Comparison of ENCODE assay signal across 16 mouse cellular contexts in genomic region chr5:72335873-72336272, GRCm38 (mm10).
"Had no signal": no experiment of that assay in that cellular context is flagged by ENCODE, and none has a peak within 500 bp of the region (broad histone marks: within the 10 kb centered on the region; RNA-seq: fewer than 3 reads in every experiment).

No protein-coding gene starts in this region.

- H3K9me3 ChIP-seq: neural tube, embryonic 13.5 days; neural tube, embryonic 15.5 days; stomach, embryonic 15.5 days had no signal

- H3K27ac ChIP-seq: neural tube, embryonic 13.5 days; neural tube, embryonic 15.5 days; stomach, embryonic 15.5 days; stomach, postnatal 0 days had no signal

- H3K4me3 ChIP-seq: neural tube, embryonic 13.5 days; neural tube, embryonic 15.5 days; stomach, embryonic 15.5 days had no signal

- H3K27me3 ChIP-seq: neural tube, embryonic 13.5 days; neural tube, embryonic 15.5 days; stomach, embryonic 15.5 days had no signal

- DNase-seq: retina, postnatal 1 day; right cerebral cortex, adult 18-20 months; right cerebral cortex, postnatal 14 days; right cerebral cortex, postnatal 25 days; right cerebral cortex, postnatal 4 days; spleen, adult 18-20 months; thymus, adult 18-20 months; thymus, adult 2 months; thymus, postnatal 14 days; thymus, postnatal 25 days; thymus, postnatal 36 days; thymus, postnatal 4 days had no signal

- H3K36me3 ChIP-seq: neural tube, embryonic 13.5 days; neural tube, embryonic 15.5 days; stomach, embryonic 15.5 days had no signal

- H3K4me1 ChIP-seq: neural tube, embryonic 15.5 days; stomach, embryonic 15.5 days had no signal

- H3K4me2 ChIP-seq: neural tube, embryonic 13.5 days; neural tube, embryonic 15.5 days; stomach, embryonic 15.5 days had no signal

- H3K9ac ChIP-seq: neural tube, embryonic 13.5 days; neural tube, embryonic 15.5 days; stomach, embryonic 15.5 days had no signal
